Mouse (Mus musculus) liver, embryonic 11.5 days (tissue): ENCODE measurements around the gene Spryd7. TPM values are rescaled to one million over a fixed set of nuclear protein-coding genes. Genes with fewer than 3 reads are reported as not detected.
"Not testable (repeated sequence)": the region's sequence is repeated elsewhere in the genome, so short reads cannot be mapped to it uniquely, and the experiment has no call there.

Source experiments
- ATAC-seq: fragments of 200-750 bp; cut with Nextera tagmentation; replicated peaks from 2 replicates; pipeline ENCODE4 v1.8.0; 2017; ENCODE audit warnings: moderate number of reproducible peaks, mild to moderate bottlenecking, moderate TSS enrichment, moderate library complexity; ENCODE audit not compliant: low FRiP score
- DNase-seq: peaks from one replicate; pipeline ENCODE4 v3.0.0-alpha.2; 2017; ENCODE audit warnings: low spot score
- H3K27ac ChIP-seq: fragments of 300-500 bp; sonication (generic); 2 replicates; pipeline ENCODE4 v1.5.1; 2014; ENCODE audit warnings: mild to moderate bottlenecking, low read depth, low read length, control low read depth
- H3K27me3 ChIP-seq: fragments of 300-500 bp; sonication (generic); replicated peaks from 2 replicates; pipeline ENCODE4 v1.6.1; 2014; ENCODE audit warnings: low read length, mixed read lengths; ENCODE audit not compliant: control insufficient read depth, insufficient read depth
- H3K36me3 ChIP-seq: fragments of 300-500 bp; sonication (generic); 2 replicates; pipeline ENCODE4 v1.6.1; 2014; ENCODE audit warnings: mild to moderate bottlenecking, low read length, moderate library complexity, mixed read lengths; ENCODE audit not compliant: control insufficient read depth, insufficient read depth
- H3K4me1 ChIP-seq: fragments of 300-500 bp; sonication (generic); replicated peaks from 2 replicates; pipeline ENCODE4 v1.6.1; 2014; ENCODE audit warnings: low read length, mixed read lengths; ENCODE audit not compliant: control insufficient read depth, insufficient read depth
- H3K4me2 ChIP-seq: fragments of 300-500 bp; sonication (generic); 2 replicates; pipeline ENCODE4 v1.6.1; 2014; ENCODE audit warnings: mild to moderate bottlenecking, control low read depth, moderate library complexity
- H3K4me3 ChIP-seq: fragments of 300-500 bp; sonication (generic); 2 replicates; pipeline ENCODE4 v1.5.1; 2014; ENCODE audit warnings: low read depth, low read length, control low read depth
- H3K9ac ChIP-seq: fragments of 300-500 bp; sonication (generic); 2 replicates; pipeline ENCODE4 v1.6.1; 2014; ENCODE audit warnings: low read depth, low read length, control low read depth
- H3K9me3 ChIP-seq: fragments of 300-500 bp; sonication (generic); 2 replicates; pipeline ENCODE4 v1.6.1; 2016; ENCODE audit warnings: low read length, inconsistent platforms, mixed read lengths; ENCODE audit not compliant: control insufficient read depth
- WGBS: fragments of 180-500 bp; shearing (Covaris S2); extraction: QIAGEN DNeasy Blood & Tissue Kit; methylation state at CpG from one replicate; pipeline ENCODE4 v1.1.7; 2014; 5-methylcytosine and 5-hydroxymethylcytosine counted together
- polyA plus RNA-seq: library from polyadenylated mRNA; unstranded; fragments of >200 nt; fragmentation: Nextera tagmentation; extraction: Ambion mirVana; gene quantifications from 2 replicates; pipeline ENCODE4 v1.2.1, GENCODE M21; 2014

The Spryd7 gene
- polyA plus RNA-seq, 1 experiment from 2014 or later, result 24.5 TPM

- Histone ChIP-seq H3K36me3 (no peaks in the 10 kb centered on the region), H3K4me3 (no peak overlapping the region), H3K27me3 (no peaks in the 10 kb centered on the region), H3K4me1 (no peaks in the 10 kb centered on the region), H3K9ac (no peak overlapping the region), H3K27ac (no peak overlapping the region), H3K4me2 (no peak overlapping the region), H3K9me3 (no peaks in the 10 kb centered on the region)
- 87% methylated on average over 6 of the region's 6 CpGs for WGBS
- no peak for ATAC-seq
- DNase-seq, result no peak
Observed at GRCm38 (mm10) chr14:61558901-61559300, 2.2 kb upstream of the Spryd7 start.

GRCm38 (mm10) chr14:61555931-61556288, 776 bp downstream of the Spryd7 start:
- Histone ChIP-seq H3K27ac (peak overlapping the region; percentile 81), H3K4me3 (peak overlapping the region; percentile 80), H3K4me1 (no peaks in the 10 kb centered on the region), H3K9me3 (no peaks in the 10 kb centered on the region), H3K36me3 (no peaks in the 10 kb centered on the region), H3K4me2 (peak overlapping the region; percentile 93), H3K27me3 (no peaks in the 10 kb centered on the region), H3K9ac (peak overlapping the region; percentile 85)
- no peak for DNase-seq
- WGBS, result 7% methylated on average over 6 of the region's 6 CpGs
- no peak for ATAC-seq

GRCm38 (mm10) chr14:61548614-61549013, 8.1 kb downstream of the Spryd7 start:
- no peak for DNase-seq
- no peak overlapping the region for H3K4me2 ChIP-seq
- 79% methylated on average over 1 of the region's 1 CpGs for WGBS
- H3K4me3 ChIP-seq, result no peak overlapping the region
- H3K27ac ChIP-seq, result no peak overlapping the region
- no peaks in the 10 kb centered on the region; the same call in 1 of the 2 replicates for H3K36me3 ChIP-seq
- no peaks in the 10 kb centered on the region for H3K9me3 ChIP-seq
- H3K27me3 ChIP-seq, result no peaks in the 10 kb centered on the region
- no peak for ATAC-seq
- H3K9ac ChIP-seq, result no peak overlapping the region
- no peaks in the 10 kb centered on the region for H3K4me1 ChIP-seq

GRCm38 (mm10) chr14:61537772-61538171, 18.9 kb downstream of the Spryd7 start:
- not testable (repeated sequence) for H3K27me3 ChIP-seq, H3K36me3 ChIP-seq, H3K9me3 ChIP-seq, H3K4me3 ChIP-seq, H3K4me1 ChIP-seq, ATAC-seq, H3K4me2 ChIP-seq, H3K9ac ChIP-seq, H3K27ac ChIP-seq, DNase-seq
- WGBS, result 89% methylated on average over 8 of the region's 11 CpGs

- Histone ChIP-seq H3K36me3 (peaks cover 4% of the 10 kb centered on the region; the same call in 1 of the 2 replicates), H3K9me3 (no peaks in the 10 kb centered on the region), H3K27me3 (no peaks in the 10 kb centered on the region), H3K4me3 (no peak overlapping the region), H3K9ac (no peak overlapping the region), H3K4me1 (no peaks in the 10 kb centered on the region), H3K27ac (no peak overlapping the region), H3K4me2 (no peak overlapping the region)
- WGBS, result 83% methylated on average over 5 of the region's 5 CpGs
- ATAC-seq, result no peak
- DNase-seq, result no peak
Observed at GRCm38 (mm10) chr14:61536631-61537264, 19.9 kb downstream of the Spryd7 start.

GRCm38 (mm10) chr14:61535811-61536210, 20.9 kb downstream of the Spryd7 start:
- H3K9ac ChIP-seq, result no peak overlapping the region
- no peaks in the 10 kb centered on the region for H3K4me1 ChIP-seq
- no peaks in the 10 kb centered on the region for H3K9me3 ChIP-seq
- ATAC-seq (no peak), DNase-seq (no peak)
- no peaks in the 10 kb centered on the region for H3K27me3 ChIP-seq
- H3K36me3 ChIP-seq, result peaks cover 4% of the 10 kb centered on the region; the same call in 1 of the 2 replicates
- WGBS, result 90% methylated on average over 3 of the region's 3 CpGs
- no peak overlapping the region for H3K4me2 ChIP-seq
- H3K27ac ChIP-seq, result no peak overlapping the region
- H3K4me3 ChIP-seq, result no peak overlapping the region

- H3K9me3 ChIP-seq, result no peaks in the 10 kb centered on the region
- H3K27ac ChIP-seq, result no peak overlapping the region
- H3K4me3 ChIP-seq, result no peak overlapping the region
- H3K9ac ChIP-seq, result no peak overlapping the region
- no peak for DNase-seq
- no peak for ATAC-seq
- no peaks in the 10 kb centered on the region for H3K27me3 ChIP-seq
- H3K4me1 ChIP-seq, result no peaks in the 10 kb centered on the region
- H3K4me2 ChIP-seq, result no peak overlapping the region
- peaks cover 4% of the 10 kb centered on the region; the same call in 1 of the 2 replicates for H3K36me3 ChIP-seq
Observed at GRCm38 (mm10) chr14:61530966-61531365, 25.7 kb downstream of the Spryd7 start.

- DNase-seq (no peak), ATAC-seq (no peak)
- no peaks in the 10 kb centered on the region for H3K27me3 ChIP-seq
- no peak overlapping the region for H3K9ac ChIP-seq
- H3K27ac ChIP-seq, result no peak overlapping the region
- H3K4me2 ChIP-seq, result no peak overlapping the region
- WGBS, result 81% methylated on average over 2 of the region's 2 CpGs
- no peaks in the 10 kb centered on the region; the same call in 1 of the 2 replicates for H3K36me3 ChIP-seq
- no peak overlapping the region for H3K4me3 ChIP-seq
- H3K9me3 ChIP-seq, result no peaks in the 10 kb centered on the region
- H3K4me1 ChIP-seq, result no peaks in the 10 kb centered on the region
Observed at GRCm38 (mm10) chr14:61530396-61530795, 26.3 kb downstream of the Spryd7 start.

- H3K9ac ChIP-seq, result no peak overlapping the region
- no peaks in the 10 kb centered on the region for H3K4me1 ChIP-seq
- H3K4me3 ChIP-seq, result no peak overlapping the region
- no peaks in the 10 kb centered on the region for H3K27me3 ChIP-seq
- DNase-seq (no peak), ATAC-seq (no peak)
- no peaks in the 10 kb centered on the region; the same call in 1 of the 2 replicates for H3K36me3 ChIP-seq
- H3K4me2 ChIP-seq, result no peak overlapping the region
- no peaks in the 10 kb centered on the region for H3K9me3 ChIP-seq
- WGBS, result 60% methylated on average over 7 of the region's 7 CpGs
- H3K27ac ChIP-seq, result no peak overlapping the region
Observed at GRCm38 (mm10) chr14:61529533-61529932, 27.2 kb downstream of the Spryd7 start.
